Mouse (Mus musculus): Measurements from ENCODE around the gene Olfm1. TPM values are rescaled to one million over a fixed set of nuclear protein-coding genes. Genes with fewer than 3 reads are reported as not detected.
A peak's percentile ranks its signal among the peaks of the same experiment; 100 is the strongest.

The Olfm1 gene
- polyA plus RNA-seq, 1 experiment from 2014 or later = 227 TPM

- Histone ChIP-seq H3K36me3 (ENCODE audit: control insufficient read depth, insufficient read depth) (no peaks in the 10 kb centered on the region; the same call in 1 of the 2 replicates), H3K9me3 (ENCODE audit: control insufficient read depth, low read length) (no peaks in the 10 kb centered on the region), H3K9ac (replicated peaks; ENCODE audit: low read depth, low read length) (no peak overlapping the region), H3K4me3 (replicated peaks; ENCODE audit: low read length) (no peak overlapping the region), H3K4me2 (ENCODE audit: low read length) (no peak overlapping the region), H3K27ac (ENCODE audit: low read length) (no peak overlapping the region), H3K4me1 (replicated peaks; ENCODE audit: control insufficient read depth, insufficient read depth, low read length) (peaks cover 10% of the 10 kb centered on the region; the same call in 1 of the 2 replicates), H3K27me3 (replicated peaks; ENCODE audit: control insufficient read depth, insufficient read depth, low read length) (no peaks in the 10 kb centered on the region)
- 63% methylated on average over 2 of the region's 2 CpGs for WGBS
- ATAC-seq = no peak
Measured at GRCm38 (mm10) chr2:28221803-28222202, 29.0 kb downstream of the Olfm1 start.

GRCm38 (mm10) chr2:28224819-28225218, 32.0 kb downstream of the Olfm1 start:
- H3K9ac ChIP-seq (replicated peaks; ENCODE audit: low read depth, low read length) = no peak overlapping the region
- no peaks in the 10 kb centered on the region for H3K9me3 ChIP-seq (ENCODE audit: control insufficient read depth, low read length)
- H3K27me3 ChIP-seq (replicated peaks; ENCODE audit: control insufficient read depth, insufficient read depth, low read length) = no peaks in the 10 kb centered on the region
- peaks cover 14% of the 10 kb centered on the region for H3K4me1 ChIP-seq (replicated peaks; ENCODE audit: control insufficient read depth, insufficient read depth, low read length)
- 62% methylated on average over 5 of the region's 5 CpGs for WGBS
- H3K4me2 ChIP-seq (ENCODE audit: low read length) = no peak overlapping the region
- ATAC-seq = no peak
- no peak overlapping the region for H3K27ac ChIP-seq (ENCODE audit: low read length)
- peaks cover 11% of the 10 kb centered on the region for H3K36me3 ChIP-seq (ENCODE audit: control insufficient read depth, insufficient read depth)
- H3K4me3 ChIP-seq (replicated peaks; ENCODE audit: low read length) = no peak overlapping the region

GRCm38 (mm10) chr2:28225906-28226305, 33.1 kb downstream of the Olfm1 start:
- ATAC-seq = no peak
- H3K27me3 ChIP-seq (replicated peaks; ENCODE audit: control insufficient read depth, insufficient read depth, low read length) = no peaks in the 10 kb centered on the region
- peaks cover 15% of the 10 kb centered on the region for H3K36me3 ChIP-seq (ENCODE audit: control insufficient read depth, insufficient read depth)
- H3K27ac ChIP-seq (ENCODE audit: low read length) = no peak overlapping the region
- 42% methylated on average over 3 of the region's 3 CpGs for WGBS
- no peak overlapping the region for H3K4me2 ChIP-seq (ENCODE audit: low read length)
- H3K9me3 ChIP-seq (ENCODE audit: control insufficient read depth, low read length) = no peaks in the 10 kb centered on the region
- H3K9ac ChIP-seq (replicated peaks; ENCODE audit: low read depth, low read length) = no peak overlapping the region
- H3K4me1 ChIP-seq (replicated peaks; ENCODE audit: control insufficient read depth, insufficient read depth, low read length) = peaks cover 14% of the 10 kb centered on the region
- no peak overlapping the region for H3K4me3 ChIP-seq (replicated peaks; ENCODE audit: low read length)

GRCm38 (mm10) chr2:28226971-28227370, 34.2 kb downstream of the Olfm1 start:
- no peak overlapping the region for H3K9ac ChIP-seq (replicated peaks; ENCODE audit: low read depth, low read length)
- 64% methylated on average over 5 of the region's 5 CpGs for WGBS
- no peaks in the 10 kb centered on the region for H3K9me3 ChIP-seq (ENCODE audit: control insufficient read depth, low read length)
- H3K4me1 ChIP-seq (replicated peaks; ENCODE audit: control insufficient read depth, insufficient read depth, low read length) = peaks cover 14% of the 10 kb centered on the region
- no peak overlapping the region for H3K4me3 ChIP-seq (replicated peaks; ENCODE audit: low read length)
- no peaks in the 10 kb centered on the region for H3K27me3 ChIP-seq (replicated peaks; ENCODE audit: control insufficient read depth, insufficient read depth, low read length)
- ATAC-seq = no peak
- H3K36me3 ChIP-seq (ENCODE audit: control insufficient read depth, insufficient read depth) = peaks cover 15% of the 10 kb centered on the region
- H3K27ac ChIP-seq (ENCODE audit: low read length) = no peak overlapping the region
- no peak overlapping the region for H3K4me2 ChIP-seq (ENCODE audit: low read length)

GRCm38 (mm10) chr2:28227589-28228191, 34.9 kb downstream of the Olfm1 start:
- Histone ChIP-seq H3K9me3 (ENCODE audit: control insufficient read depth, low read length) (no peaks in the 10 kb centered on the region), H3K9ac (replicated peaks; ENCODE audit: low read depth, low read length) (no peak overlapping the region), H3K27ac (ENCODE audit: low read length) (no peak overlapping the region; the same call in 1 of the 2 replicates), H3K4me1 (replicated peaks; ENCODE audit: control insufficient read depth, insufficient read depth, low read length) (peaks cover 11% of the 10 kb centered on the region), H3K4me3 (replicated peaks; ENCODE audit: low read length) (no peak overlapping the region), H3K36me3 (ENCODE audit: control insufficient read depth, insufficient read depth) (peaks cover 15% of the 10 kb centered on the region), H3K27me3 (replicated peaks; ENCODE audit: control insufficient read depth, insufficient read depth, low read length) (no peaks in the 10 kb centered on the region), H3K4me2 (ENCODE audit: low read length) (no peak overlapping the region)
- peak; percentile 66 for ATAC-seq
- WGBS = 10% methylated on average over 8 of the region's 8 CpGs

- H3K9ac ChIP-seq (replicated peaks; ENCODE audit: low read depth, low read length) = no peak overlapping the region
- no peak overlapping the region for H3K27ac ChIP-seq (ENCODE audit: low read length)
- H3K4me3 ChIP-seq (replicated peaks; ENCODE audit: low read length) = no peak overlapping the region
- 73% methylated on average over 4 of the region's 4 CpGs for WGBS
- H3K36me3 ChIP-seq (ENCODE audit: control insufficient read depth, insufficient read depth) = peaks cover 15% of the 10 kb centered on the region
- H3K27me3 ChIP-seq (replicated peaks; ENCODE audit: control insufficient read depth, insufficient read depth, low read length) = no peaks in the 10 kb centered on the region
- H3K4me2 ChIP-seq (ENCODE audit: low read length) = no peak overlapping the region
- ATAC-seq = no peak
- H3K4me1 ChIP-seq (replicated peaks; ENCODE audit: control insufficient read depth, insufficient read depth, low read length) = peaks cover 9% of the 10 kb centered on the region
- no peaks in the 10 kb centered on the region for H3K9me3 ChIP-seq (ENCODE audit: control insufficient read depth, low read length)
Measured at GRCm38 (mm10) chr2:28228364-28228763, 35.6 kb downstream of the Olfm1 start.

GRCm38 (mm10) chr2:28235129-28235528, 42.3 kb downstream of the Olfm1 start:
- no peaks in the 10 kb centered on the region for H3K9me3 ChIP-seq (ENCODE audit: control insufficient read depth, low read length)
- ATAC-seq = no peak
- WGBS = 80% methylated on average over 4 of the region's 4 CpGs
- no peak overlapping the region for H3K4me2 ChIP-seq (ENCODE audit: low read length)
- no peaks in the 10 kb centered on the region for H3K27me3 ChIP-seq (replicated peaks; ENCODE audit: control insufficient read depth, insufficient read depth, low read length)
- no peak overlapping the region for H3K4me3 ChIP-seq (replicated peaks; ENCODE audit: low read length)
- H3K4me1 ChIP-seq (replicated peaks; ENCODE audit: control insufficient read depth, insufficient read depth, low read length) = no peaks in the 10 kb centered on the region
- no peak overlapping the region for H3K27ac ChIP-seq (ENCODE audit: low read length)
- H3K36me3 ChIP-seq (ENCODE audit: control insufficient read depth, insufficient read depth) = peaks cover under 1% of the 10 kb centered on the region; the same call in 1 of the 2 replicates
- H3K9ac ChIP-seq (replicated peaks; ENCODE audit: low read depth, low read length) = no peak overlapping the region

GRCm38 (mm10) chr2:28236447-28236846, 43.7 kb downstream of the Olfm1 start:
- Histone ChIP-seq H3K4me2 (ENCODE audit: low read length) (no peak overlapping the region), H3K36me3 (ENCODE audit: control insufficient read depth, insufficient read depth) (no peaks in the 10 kb centered on the region), H3K27me3 (replicated peaks; ENCODE audit: control insufficient read depth, insufficient read depth, low read length) (no peaks in the 10 kb centered on the region), H3K9me3 (ENCODE audit: control insufficient read depth, low read length) (no peaks in the 10 kb centered on the region), H3K9ac (replicated peaks; ENCODE audit: low read depth, low read length) (no peak overlapping the region), H3K4me1 (replicated peaks; ENCODE audit: control insufficient read depth, insufficient read depth, low read length) (no peaks in the 10 kb centered on the region), H3K27ac (ENCODE audit: low read length) (no peak overlapping the region), H3K4me3 (replicated peaks; ENCODE audit: low read length) (no peak overlapping the region)
- ATAC-seq = no peak
- 77% methylated on average over 6 of the region's 6 CpGs for WGBS

- H3K4me1 ChIP-seq (replicated peaks; ENCODE audit: control insufficient read depth, insufficient read depth, low read length) = no peaks in the 10 kb centered on the region
- no peak for ATAC-seq
- 71% methylated on average over 8 of the region's 8 CpGs for WGBS
- no peaks in the 10 kb centered on the region for H3K27me3 ChIP-seq (replicated peaks; ENCODE audit: control insufficient read depth, insufficient read depth, low read length)
- H3K9ac ChIP-seq (replicated peaks; ENCODE audit: low read depth, low read length) = no peak overlapping the region
- no peaks in the 10 kb centered on the region for H3K9me3 ChIP-seq (ENCODE audit: control insufficient read depth, low read length)
- no peak overlapping the region for H3K4me3 ChIP-seq (replicated peaks; ENCODE audit: low read length)
- no peak overlapping the region for H3K27ac ChIP-seq (ENCODE audit: low read length)
- H3K4me2 ChIP-seq (ENCODE audit: low read length) = no peak overlapping the region
- no peaks in the 10 kb centered on the region for H3K36me3 ChIP-seq (ENCODE audit: control insufficient read depth, insufficient read depth)
Measured at GRCm38 (mm10) chr2:28239616-28240015, 46.8 kb downstream of the Olfm1 start.

- H3K4me3 ChIP-seq (replicated peaks; ENCODE audit: low read length) = no peak overlapping the region
- H3K9ac ChIP-seq (replicated peaks; ENCODE audit: low read depth, low read length) = no peak overlapping the region
- no peaks in the 10 kb centered on the region for H3K9me3 ChIP-seq (ENCODE audit: control insufficient read depth, low read length)
- 80% methylated on average over 3 of the region's 3 CpGs for WGBS
- ATAC-seq = no peak
- H3K36me3 ChIP-seq (ENCODE audit: control insufficient read depth, insufficient read depth) = no peaks in the 10 kb centered on the region
- H3K4me1 ChIP-seq (replicated peaks; ENCODE audit: control insufficient read depth, insufficient read depth, low read length) = no peaks in the 10 kb centered on the region
- H3K27ac ChIP-seq (ENCODE audit: low read length) = no peak overlapping the region
- H3K27me3 ChIP-seq (replicated peaks; ENCODE audit: control insufficient read depth, insufficient read depth, low read length) = no peaks in the 10 kb centered on the region
- no peak overlapping the region for H3K4me2 ChIP-seq (ENCODE audit: low read length)
Measured at GRCm38 (mm10) chr2:28240920-28241319, 48.1 kb downstream of the Olfm1 start.

Measured in forebrain, embryonic 16.5 days (tissue).